Comparison of ENCODE assay signal across 24 mouse cellular contexts in the genomic region with DNA sequence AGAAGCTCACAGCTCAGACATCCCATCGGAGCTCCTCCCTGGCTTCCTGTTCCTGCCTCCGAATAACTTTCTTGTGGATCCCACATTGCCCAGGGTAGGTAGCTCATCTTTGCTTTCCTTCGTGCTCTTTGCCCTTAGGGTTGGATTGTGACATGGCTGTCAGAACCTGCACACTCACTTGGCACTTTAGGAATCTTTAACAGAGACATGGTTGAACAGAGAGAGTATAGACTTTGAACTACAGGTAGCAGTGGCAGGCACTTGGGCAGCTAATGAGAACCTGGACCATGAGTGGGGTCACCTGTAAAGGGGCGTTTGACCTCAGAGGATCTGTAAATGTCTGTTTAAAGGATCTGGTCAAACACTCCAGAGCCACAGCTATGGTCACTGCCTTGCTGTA.
"Had no signal": no experiment of that assay in that cellular context is flagged by ENCODE, and none has a peak within 500 bp of the region (broad histone marks: within the 10 kb centered on the region; RNA-seq: fewer than 3 reads in every experiment).

No protein-coding gene starts in this region.

- H3K9me3 ChIP-seq: intestine, embryonic 15.5 days; limb, embryonic 10.5 days; limb, embryonic 13.5 days; liver, embryonic 12.5 days; liver, embryonic 15.5 days; lung, embryonic 15.5 days; midbrain, embryonic 10.5 days; midbrain, embryonic 13.5 days; neural tube, embryonic 13.5 days; stomach, embryonic 15.5 days had no signal

- DNase-seq: layer of hippocampus, adult 9-11 months; liver; lung, adult 18-20 months; lung, postnatal 10 days; lung, postnatal 36 days; retina, postnatal 1 day; right cerebral cortex, postnatal 25 days; spleen, adult 18-20 months; thymus, adult 18-20 months; thymus, postnatal 36 days had no signal

- H3K36me3 ChIP-seq: intestine, embryonic 15.5 days; limb, embryonic 10.5 days; limb, embryonic 13.5 days; liver, embryonic 12.5 days; liver, embryonic 15.5 days; lung, embryonic 15.5 days; midbrain, embryonic 10.5 days; midbrain, embryonic 13.5 days; neural tube, embryonic 13.5 days; stomach, embryonic 15.5 days had no signal

- H3K4me3 ChIP-seq: intestine, embryonic 15.5 days; layer of hippocampus, adult 2 months; limb, embryonic 10.5 days; limb, embryonic 13.5 days; liver, embryonic 12.5 days; liver, embryonic 15.5 days; lung, embryonic 15.5 days; megakaryocyte, embryonic 14.5 days; midbrain, embryonic 10.5 days; midbrain, embryonic 13.5 days; myocyte; neural tube, embryonic 13.5 days; stomach, embryonic 15.5 days had no signal

- H3K4me1 ChIP-seq: intestine, embryonic 15.5 days; liver, embryonic 12.5 days; liver, embryonic 15.5 days; lung, embryonic 15.5 days; megakaryocyte, embryonic 14.5 days; midbrain, embryonic 10.5 days; midbrain, embryonic 13.5 days; stomach, embryonic 15.5 days had no signal

- H3K27me3 ChIP-seq: intestine, embryonic 15.5 days; liver, embryonic 12.5 days; liver, embryonic 15.5 days; lung, embryonic 15.5 days; megakaryocyte, embryonic 14.5 days; midbrain, embryonic 13.5 days; neural tube, embryonic 13.5 days; stomach, embryonic 15.5 days had no signal

- ATAC-seq: intestine, embryonic 15.5 days; liver, embryonic 12.5 days; midbrain, embryonic 13.5 days; midbrain, embryonic 16.5 days had no signal

- H3K9ac ChIP-seq: intestine, embryonic 15.5 days; limb, embryonic 13.5 days; liver, embryonic 12.5 days; liver, embryonic 15.5 days; lung, embryonic 15.5 days; midbrain, embryonic 13.5 days; neural tube, embryonic 13.5 days; stomach, embryonic 15.5 days had no signal

- H3K4me2 ChIP-seq: intestine, embryonic 15.5 days; limb, embryonic 13.5 days; liver, embryonic 12.5 days; liver, embryonic 15.5 days; lung, embryonic 15.5 days; midbrain, embryonic 13.5 days; neural tube, embryonic 13.5 days; stomach, embryonic 15.5 days had no signal

- H3K27ac ChIP-seq: intestine, embryonic 15.5 days; layer of hippocampus, adult 2 months; limb, embryonic 10.5 days; limb, embryonic 13.5 days; liver, embryonic 12.5 days; liver, embryonic 15.5 days; lung, embryonic 15.5 days; midbrain, embryonic 10.5 days; midbrain, embryonic 13.5 days; neural tube, embryonic 13.5 days; stomach, embryonic 15.5 days had no signal
